Mouse (Mus musculus) activated CD4-positive, CD25-positive, alpha-beta regulatory T cell, adult 4 months (primary cell): Measurements from ENCODE around the gene F13b. TPM values are rescaled to one million over a fixed set of nuclear protein-coding genes. Genes with fewer than 3 reads are reported as not detected.

ENCODE experiments used
- ATAC-seq: one replicate; pipeline ENCODE4 v1.8.0; 2017
- polyA plus RNA-seq, 2 experiments: library from polyadenylated mRNA; unstranded; fragments of 100-300 nt; shearing (Covaris generic); gene quantifications; one replicate each; pipeline ENCODE4 v1.2.1; 2017

The F13b gene
- not detected for polyA plus RNA-seq

DNA sequence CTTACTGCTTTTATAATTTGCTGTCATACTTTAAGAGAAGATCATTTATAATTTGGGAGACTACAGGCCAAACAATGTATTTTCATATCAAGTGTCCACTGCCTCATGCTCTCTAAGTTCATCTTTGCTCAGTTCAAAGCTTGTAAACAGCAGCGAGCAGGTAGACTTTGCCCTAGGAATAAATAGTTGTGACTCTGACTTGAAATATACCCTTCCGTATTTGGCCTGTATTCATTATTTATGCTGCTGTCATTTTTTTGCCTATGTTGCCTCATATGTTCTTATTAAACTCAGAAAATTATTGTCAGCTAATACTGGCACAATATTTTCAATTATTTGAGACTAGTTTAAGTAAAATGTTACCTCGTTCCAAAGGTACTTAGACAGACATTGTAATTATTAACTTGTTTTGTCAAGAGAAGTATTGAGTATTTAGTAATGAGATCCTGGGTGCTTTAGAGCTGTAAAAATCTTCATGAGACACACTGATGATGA lies at the start of gene F13b:
Gene F13b, plus strand, starts transcription at position 445 of the 495 bp plus-strand sequence.
- no peak for ATAC-seq

DNA sequence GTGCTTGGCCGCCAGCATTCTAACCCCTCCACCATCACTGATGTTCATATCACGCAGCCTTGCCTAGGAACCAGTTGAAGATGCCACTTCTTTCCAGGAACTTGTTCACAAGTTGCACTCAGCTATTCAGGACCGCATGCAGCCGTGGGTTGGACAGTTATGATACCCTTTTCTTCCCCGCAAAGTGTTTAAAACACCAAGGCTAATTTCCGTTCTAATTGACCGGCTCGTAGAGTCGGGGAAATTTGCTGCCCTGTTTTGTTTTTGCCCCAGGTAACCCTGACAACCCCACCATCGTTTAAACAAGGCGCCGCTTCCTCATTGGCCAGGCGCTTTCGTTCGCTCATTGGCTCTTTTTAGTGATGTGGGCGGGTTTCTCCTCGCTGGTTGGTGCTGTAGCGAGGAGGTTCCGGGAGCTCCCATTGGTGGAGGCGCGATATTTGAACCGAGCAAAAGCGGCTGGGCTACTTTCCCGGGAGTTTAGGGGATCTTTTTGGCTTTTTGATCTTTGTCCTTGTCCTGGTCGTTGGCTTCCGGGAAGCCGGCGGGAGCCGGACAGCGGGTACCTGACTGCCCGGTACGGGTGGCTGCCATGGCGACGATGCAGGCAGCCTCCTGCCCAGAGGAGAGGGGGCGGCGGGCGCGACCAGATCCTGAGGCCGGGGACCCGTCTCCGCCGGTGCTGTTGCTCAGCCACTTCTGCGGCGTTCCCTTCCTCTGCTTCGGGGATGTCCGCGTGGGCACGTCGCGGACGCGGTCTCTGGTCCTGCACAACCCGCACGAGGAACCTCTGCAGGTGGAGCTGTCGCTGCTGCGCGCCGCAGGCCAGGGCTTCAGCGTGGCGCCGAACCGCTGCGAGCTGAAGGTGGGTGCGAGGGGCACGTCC lies 46.9 kb upstream of the F13b start, which contains the start of gene Aspm:
Gene Aspm, plus strand, starts transcription at position 433 of the 886 bp plus-strand sequence.
- peak; percentile 99 for ATAC-seq

DNA sequence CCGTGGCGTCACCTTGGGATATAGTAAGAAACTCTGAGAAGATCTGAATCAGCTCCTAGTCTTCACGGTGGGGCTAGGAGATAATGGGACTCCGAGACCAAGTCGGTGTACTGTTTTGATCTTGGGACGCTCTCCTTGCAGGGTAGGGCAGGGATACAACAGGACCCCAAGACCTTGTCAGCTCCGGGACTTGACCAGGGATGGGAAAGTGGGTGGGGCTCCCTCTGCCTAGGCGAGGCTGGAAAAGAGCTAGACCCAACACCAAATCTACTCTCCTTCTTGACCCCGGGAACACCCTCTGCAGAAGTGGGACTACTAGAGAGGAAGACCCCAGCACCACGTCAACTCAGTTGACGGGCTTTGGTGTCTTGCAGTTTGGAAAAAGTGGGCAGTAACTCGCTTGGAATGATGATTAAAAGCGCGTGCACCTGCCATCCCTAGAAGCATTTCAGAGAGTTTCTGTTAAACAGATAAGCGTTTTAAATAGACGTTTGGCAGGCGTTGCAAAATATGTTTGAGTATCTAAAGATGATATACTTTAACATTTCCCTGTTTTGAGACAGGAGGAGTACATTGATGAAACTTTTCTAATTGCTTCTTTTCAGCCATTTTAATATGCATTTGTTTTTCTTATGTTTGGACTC lies 46.2 kb upstream of the F13b start:
- no peak for ATAC-seq

DNA sequence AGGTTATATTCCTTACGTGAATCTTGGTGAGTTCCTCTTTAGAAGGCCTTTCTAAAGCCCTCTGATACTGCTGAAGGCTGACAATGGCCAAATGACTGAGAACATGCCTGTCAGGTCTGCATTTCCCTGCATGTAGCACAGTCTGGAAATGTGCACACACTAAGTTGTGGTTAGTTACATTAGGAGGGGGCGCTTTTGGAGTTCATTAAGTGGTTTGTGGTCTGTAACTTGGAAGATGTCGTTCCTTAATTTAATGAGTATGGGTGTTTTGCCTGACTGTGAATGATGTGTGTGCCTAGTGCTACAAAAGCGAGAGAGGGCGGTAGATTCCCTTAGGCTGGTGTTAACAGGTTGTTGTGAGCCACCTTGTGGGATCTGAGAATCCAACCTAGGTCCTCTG lies 40.7 kb upstream of the F13b start:
- ATAC-seq = no peak

DNA sequence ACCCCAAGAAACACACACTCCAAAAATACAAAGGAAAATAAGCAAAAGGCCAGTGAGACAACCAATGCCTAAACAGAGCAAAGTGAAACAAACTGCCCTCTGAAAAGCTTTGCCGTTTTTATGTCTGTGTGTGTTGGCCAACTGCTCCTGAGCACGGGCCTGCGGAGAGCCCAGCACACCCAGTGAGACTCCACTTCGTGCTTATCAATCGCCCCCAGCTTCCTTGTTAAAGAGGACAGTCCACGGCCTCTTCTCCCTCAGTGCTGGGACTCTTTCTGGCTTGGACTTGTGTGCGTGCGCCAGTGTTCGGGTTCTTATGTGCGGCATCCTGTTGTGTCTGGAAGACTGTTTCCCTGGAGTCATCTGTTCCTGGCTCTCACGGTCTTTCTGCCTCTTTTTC lies 35.6 kb upstream of the F13b start:
- ATAC-seq = no peak

DNA sequence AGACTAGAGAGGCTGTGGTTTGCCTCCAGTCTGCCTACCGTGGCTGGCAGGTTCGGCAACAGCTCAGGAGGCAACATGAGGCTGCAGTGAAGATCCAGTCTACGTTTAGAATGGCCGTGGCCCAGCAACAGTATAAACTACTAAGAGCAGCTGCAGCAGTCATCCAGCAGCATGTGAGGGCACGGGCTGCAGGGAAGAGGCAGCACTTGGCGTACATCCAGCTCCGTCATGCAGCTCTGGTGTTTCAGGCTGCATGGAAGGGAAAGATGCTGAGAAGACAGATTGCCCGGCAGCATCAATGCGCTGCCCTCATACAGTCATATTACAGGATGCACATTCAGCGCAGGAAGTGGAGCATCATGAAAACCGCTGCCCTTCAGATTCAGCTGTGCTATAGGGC lies 22.6 kb upstream of the F13b start:
- ATAC-seq = no peak

DNA sequence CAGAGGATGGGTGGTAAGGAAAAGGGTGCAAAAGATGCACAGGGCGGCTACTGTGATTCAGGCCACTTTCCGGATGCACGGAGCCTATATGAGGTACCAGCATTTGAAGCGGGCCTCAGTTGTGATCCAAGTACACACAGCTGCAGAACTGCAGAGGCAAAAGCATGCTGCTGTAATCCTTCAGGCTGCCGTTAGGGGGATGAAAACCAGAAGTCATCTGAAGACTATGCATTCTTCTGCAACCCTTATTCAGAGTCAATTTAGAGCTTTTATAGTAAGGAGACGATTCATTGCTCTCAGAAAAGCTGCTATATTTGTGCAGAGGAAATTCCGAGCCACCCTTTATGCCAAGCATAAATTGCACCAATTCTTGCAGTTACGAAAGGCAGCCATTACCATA lies 21.3 kb upstream of the F13b start:
- no peak for ATAC-seq

DNA sequence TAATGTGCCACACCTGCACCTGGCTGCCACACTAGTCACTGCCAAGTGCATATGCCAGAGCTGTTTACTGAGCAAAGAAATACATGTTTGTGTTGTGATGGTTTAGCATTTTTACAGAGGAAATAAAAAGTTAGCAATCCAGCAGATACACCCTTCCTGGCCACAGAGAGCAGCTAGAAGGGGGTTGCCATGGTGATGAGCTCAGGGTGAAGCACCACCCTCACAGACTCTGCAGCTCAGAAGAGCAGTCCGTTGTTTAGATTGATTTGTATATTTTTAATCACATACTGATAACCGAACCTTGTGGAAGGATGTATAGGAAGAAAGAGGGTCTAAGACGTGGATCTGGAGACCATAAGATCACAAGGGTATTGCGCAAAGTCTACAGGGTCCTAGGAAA lies 20.4 kb upstream of the F13b start:
- ATAC-seq = peak; percentile 85

DNA sequence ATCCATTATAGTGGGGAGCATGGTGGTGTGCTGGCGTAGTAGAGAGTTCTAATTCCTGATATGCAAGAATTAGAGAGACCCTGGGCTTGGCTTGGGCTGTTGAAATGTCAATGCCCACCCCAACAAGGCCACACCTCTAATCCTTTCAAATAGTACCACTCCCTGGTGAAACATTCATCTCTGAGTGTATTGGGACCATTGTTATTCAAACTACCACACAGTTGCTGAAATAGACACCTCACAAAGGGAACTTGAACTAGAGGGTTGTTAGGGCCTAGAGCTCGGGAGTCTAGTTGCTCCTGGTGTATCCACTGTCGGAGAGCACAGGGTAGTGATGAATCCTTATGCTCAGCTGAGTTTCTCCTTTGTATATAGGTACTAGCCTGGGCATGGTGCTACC lies 6.9 kb upstream of the F13b start:
- ATAC-seq = no peak

DNA sequence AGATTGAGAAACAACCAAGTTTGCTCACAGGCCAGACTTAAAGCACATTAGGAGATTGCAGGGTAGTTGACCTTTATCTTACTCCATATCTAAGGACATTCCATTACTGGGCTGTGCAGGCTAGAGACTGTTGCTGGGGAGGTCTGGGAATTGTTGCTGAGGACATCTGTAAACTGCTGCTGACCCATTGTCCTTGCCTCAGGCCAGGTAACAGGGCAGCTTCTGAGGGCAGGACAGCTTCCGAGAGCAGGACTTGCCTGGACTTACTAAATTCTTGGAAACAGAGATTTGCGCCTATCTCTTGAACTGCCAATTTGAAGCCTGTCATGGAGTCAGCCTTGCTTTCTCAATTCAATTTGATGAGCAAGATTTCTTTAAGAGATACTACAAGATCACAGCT lies 6.1 kb upstream of the F13b start:
- no peak for ATAC-seq

DNA sequence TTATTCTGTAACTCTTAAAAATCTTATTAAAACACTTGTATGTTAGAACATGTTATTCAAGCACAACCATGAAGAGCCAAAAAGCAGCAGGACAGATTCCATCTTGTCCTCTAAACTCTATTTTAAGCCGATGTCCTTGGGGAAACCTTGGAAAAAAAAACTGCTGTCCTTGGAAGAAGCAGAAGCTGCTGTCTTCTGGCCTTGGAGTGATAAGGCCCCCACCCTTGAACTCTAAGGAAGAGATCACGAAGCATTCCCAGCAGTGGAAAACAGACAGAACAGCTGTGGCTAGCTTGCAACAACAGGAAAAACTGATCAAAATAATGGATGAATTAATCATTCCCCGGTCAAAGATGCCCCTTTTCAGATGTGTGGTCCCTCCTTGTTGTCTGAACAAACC lies 5.3 kb upstream of the F13b start:
- ATAC-seq = no peak

DNA sequence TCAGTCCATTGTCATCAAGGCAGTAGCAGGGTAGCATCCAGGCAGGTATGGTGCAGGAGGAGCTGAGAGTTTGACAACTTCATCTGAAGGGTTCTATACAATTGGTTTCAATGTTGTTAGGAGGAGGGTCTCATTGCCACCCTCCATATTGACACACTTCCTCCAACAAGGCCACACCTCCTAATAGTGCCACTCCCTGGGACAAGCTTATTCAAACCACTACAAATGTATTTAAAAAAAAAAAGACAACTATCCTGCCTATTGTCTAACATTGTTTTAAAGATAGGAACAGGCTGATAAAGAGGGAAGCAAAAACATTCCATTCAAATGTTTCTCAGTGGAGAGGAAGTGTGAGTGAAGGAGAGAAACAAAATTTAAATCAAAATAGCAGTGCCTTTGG lies 1.8 kb upstream of the F13b start:
- ATAC-seq = no peak

DNA sequence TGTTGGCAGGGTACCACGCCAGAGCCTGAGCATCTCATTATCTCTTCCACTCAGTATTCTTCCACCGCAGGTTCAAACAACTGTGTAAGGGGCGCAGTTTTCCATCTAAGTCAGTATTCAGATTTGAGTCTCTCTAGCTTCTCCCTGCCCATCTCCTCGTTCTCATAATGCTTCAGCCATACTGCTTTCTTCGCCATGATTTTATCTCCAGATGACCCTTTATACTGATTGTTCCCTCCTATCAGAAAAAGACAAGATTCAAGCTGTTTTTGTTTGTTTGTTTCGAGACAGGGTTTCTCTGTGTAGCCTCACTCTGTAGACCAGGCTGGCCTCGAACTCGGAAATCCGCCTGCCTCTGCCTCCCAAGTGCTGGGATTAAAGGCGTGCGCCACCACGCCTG lies 13.1 kb downstream of the F13b start:
- no peak for ATAC-seq

DNA sequence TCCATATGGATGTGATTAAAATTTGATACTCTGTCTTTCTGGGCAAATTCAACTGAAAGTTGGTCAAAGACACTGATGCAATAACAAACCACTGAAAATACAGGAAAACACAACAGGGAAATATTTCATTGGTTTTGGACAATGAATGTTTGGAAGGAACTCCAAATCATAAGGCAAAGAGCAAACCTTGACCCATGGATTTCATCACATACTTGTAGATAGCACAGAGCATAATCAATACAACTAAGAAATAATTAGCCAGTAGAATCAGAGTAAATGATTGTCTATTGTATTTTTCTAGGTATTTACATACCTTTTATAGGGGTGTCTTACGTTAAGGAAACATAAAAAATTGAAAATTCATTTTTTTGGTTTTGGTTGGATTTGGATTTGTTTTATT lies 47.0 kb downstream of the F13b start:
- no peak for ATAC-seq

DNA sequence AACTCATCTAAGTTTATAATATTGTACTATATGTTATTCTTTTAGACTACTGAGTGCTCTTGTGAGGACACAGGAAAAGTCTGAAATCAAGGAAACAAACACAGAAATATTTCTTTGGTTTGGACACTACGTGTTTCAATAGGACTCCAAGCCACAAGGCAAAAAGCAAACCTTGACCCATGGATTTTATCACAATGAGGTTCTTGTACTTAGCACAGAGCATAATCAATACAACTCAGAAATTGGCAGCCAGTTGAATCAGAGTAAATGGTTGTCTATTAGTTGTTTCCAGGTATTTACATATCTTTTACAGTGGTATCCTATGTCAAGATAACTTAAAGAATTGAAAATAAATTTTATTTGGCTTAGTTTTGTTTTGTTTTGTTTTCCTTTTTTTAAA lies 49.8 kb downstream of the F13b start:
- no peak for ATAC-seq

DNA sequence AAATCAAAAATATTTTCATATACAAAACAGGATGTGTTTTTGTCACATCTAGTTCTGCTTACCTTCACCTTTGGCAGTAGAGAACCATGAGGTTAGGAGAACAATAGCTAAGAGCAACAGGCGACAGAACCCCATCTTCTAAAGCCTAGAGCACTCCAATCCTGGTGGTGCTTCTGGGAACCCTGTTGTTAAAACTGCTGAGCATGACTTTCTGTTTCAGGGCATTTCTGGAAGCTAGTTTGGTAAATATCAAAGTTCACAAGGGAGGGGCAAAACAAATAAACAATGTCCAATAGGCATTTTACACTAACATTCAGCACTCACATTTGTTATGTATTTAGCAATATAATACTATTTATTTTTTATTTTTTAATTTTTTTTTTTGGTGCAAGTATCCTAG lies 58.5 kb downstream of the F13b start, which contains the start of gene Cfhr1:
Gene Cfhr1, minus strand, starts transcription at position 249 of the 400 bp plus-strand sequence.
- ATAC-seq = no peak

Other genes starting within 250 kb of the F13b start
- gene Crb1, start 124.6 kb upstream of the F13b start, polyA plus RNA-seq = not detected
- 1 to 10 TPM; 6.1 to 7.0 TPM for gene Zbtb41, start 79.4 kb upstream of the F13b start, polyA plus RNA-seq
- gene Aspm, start 46.9 kb upstream of the F13b start, polyA plus RNA-seq = 1 to 10 TPM; 2.9 to 4.2 TPM
- gene Cfhr1, start 58.6 kb downstream of the F13b start, polyA plus RNA-seq = not detected